Mouse (Mus musculus) kidney, postnatal 14 days (tissue): Measurements from ENCODE around the gene Ddx47.

Experiments used
- DNase-seq: peaks from one replicate; pipeline ENCODE4 v3.0.0; 2022; ENCODE audit warnings: mixed read lengths

The Ddx47 gene

GRCm38 (mm10) chr6:135011048-135011733, at the start of gene Ddx47:
TSS of gene Ddx47 (plus strand) at chr6:135011612.
- DNase-seq, result peak; percentile 95

- no peak for DNase-seq
These were observed 49.4 kb upstream of the Ddx47 start for GRCm38 (mm10) chr6:134961858-134962517.

- DNase-seq, result no peak
These were observed 48.9 kb upstream of the Ddx47 start for GRCm38 (mm10) chr6:134962518-134962893.

- no peak for DNase-seq
These were observed 47.5 kb upstream of the Ddx47 start for GRCm38 (mm10) chr6:134963910-134964309.

GRCm38 (mm10) chr6:134966681-134967080, 44.7 kb upstream of the Ddx47 start:
- no peak for DNase-seq

GRCm38 (mm10) chr6:134968326-134968725, 43.1 kb upstream of the Ddx47 start:
- no peak for DNase-seq

GRCm38 (mm10) chr6:134969498-134969897, 41.9 kb upstream of the Ddx47 start:
- no peak for DNase-seq

GRCm38 (mm10) chr6:134972096-134972495, 39.3 kb upstream of the Ddx47 start:
- DNase-seq, result no peak

- DNase-seq, result no peak
These were observed 34.8 kb upstream of the Ddx47 start for GRCm38 (mm10) chr6:134976628-134977027.

- peak; percentile 76 for DNase-seq
These were observed 30.0 kb upstream of the Ddx47 start, which contains the start of gene Apold1 for GRCm38 (mm10) chr6:134981231-134982062. TSS of gene Apold1 (plus strand) at chr6:134981718.

GRCm38 (mm10) chr6:134983529-134984370, 27.7 kb upstream of the Ddx47 start:
- DNase-seq, result peak; percentile 95

- peak; percentile 37 for DNase-seq
These were observed 26.7 kb upstream of the Ddx47 start for GRCm38 (mm10) chr6:134984748-134985147.

GRCm38 (mm10) chr6:134988377-134988776, 23.0 kb upstream of the Ddx47 start:
- DNase-seq, result no peak

- no peak for DNase-seq
These were observed 20.7 kb upstream of the Ddx47 start for GRCm38 (mm10) chr6:134990674-134991073.

GRCm38 (mm10) chr6:134994031-134994651, 17.3 kb upstream of the Ddx47 start:
- DNase-seq, result no peak

- no peak for DNase-seq
These were observed 16.4 kb upstream of the Ddx47 start for GRCm38 (mm10) chr6:134994985-134995384.

GRCm38 (mm10) chr6:134996918-134997317, 14.5 kb upstream of the Ddx47 start:
- no peak for DNase-seq

GRCm38 (mm10) chr6:134998076-134998475, 13.3 kb upstream of the Ddx47 start:
- DNase-seq, result no peak

- no peak for DNase-seq
These were observed 12.6 kb upstream of the Ddx47 start for GRCm38 (mm10) chr6:134998781-134999180.

GRCm38 (mm10) chr6:135000272-135000671, 11.1 kb upstream of the Ddx47 start:
- DNase-seq, result no peak

- DNase-seq, result no peak
These were observed 9.4 kb upstream of the Ddx47 start for GRCm38 (mm10) chr6:135001991-135002390.

- no peak for DNase-seq
These were observed 5.0 kb upstream of the Ddx47 start for GRCm38 (mm10) chr6:135006372-135006771.
